Mouse (Mus musculus): ENCODE results near the gene Bmp2.

Bmp2 gene

GRCm38 (mm10) chr2:133552031-133552841 lies at the start of gene Bmp2:
Gene Bmp2, plus strand, starts transcription at chr2:133552159.
- ATAC-seq (ENCODE audit: low TSS enrichment) = peak; percentile 81

- no peak for ATAC-seq (ENCODE audit: low TSS enrichment)
These were observed 46.3 kb upstream of the Bmp2 start for GRCm38 (mm10) chr2:133505678-133506077.

GRCm38 (mm10) chr2:133507045-133507444 lies 44.9 kb upstream of the Bmp2 start:
- no peak for ATAC-seq (ENCODE audit: low TSS enrichment)

- ATAC-seq (ENCODE audit: low TSS enrichment) = no peak
These were observed 42.8 kb upstream of the Bmp2 start for GRCm38 (mm10) chr2:133509141-133509540.

GRCm38 (mm10) chr2:133511011-133511779 lies 40.8 kb upstream of the Bmp2 start:
- ATAC-seq (ENCODE audit: low TSS enrichment) = no peak

- no peak for ATAC-seq (ENCODE audit: low TSS enrichment)
These were observed 35.5 kb upstream of the Bmp2 start for GRCm38 (mm10) chr2:133516331-133517046.

- no peak for ATAC-seq (ENCODE audit: low TSS enrichment)
These were observed 34.1 kb upstream of the Bmp2 start for GRCm38 (mm10) chr2:133517867-133518266.

GRCm38 (mm10) chr2:133521193-133521592 lies 30.8 kb upstream of the Bmp2 start:
- ATAC-seq (ENCODE audit: low TSS enrichment) = no peak

GRCm38 (mm10) chr2:133522121-133522520 lies 29.8 kb upstream of the Bmp2 start:
- ATAC-seq (ENCODE audit: low TSS enrichment) = no peak

- ATAC-seq (ENCODE audit: low TSS enrichment) = no peak
These were observed 26.3 kb upstream of the Bmp2 start for GRCm38 (mm10) chr2:133525621-133526181.

- no peak for ATAC-seq (ENCODE audit: low TSS enrichment)
These were observed 22.6 kb upstream of the Bmp2 start for GRCm38 (mm10) chr2:133529396-133529795.

- no peak for ATAC-seq (ENCODE audit: low TSS enrichment)
These were observed 18.9 kb upstream of the Bmp2 start for GRCm38 (mm10) chr2:133533073-133533472.

- ATAC-seq (ENCODE audit: low TSS enrichment) = no peak
These were observed 16.5 kb upstream of the Bmp2 start for GRCm38 (mm10) chr2:133535481-133535880.

GRCm38 (mm10) chr2:133536812-133537211 lies 15.1 kb upstream of the Bmp2 start:
- ATAC-seq (ENCODE audit: low TSS enrichment) = no peak

GRCm38 (mm10) chr2:133540702-133541101 lies 11.3 kb upstream of the Bmp2 start:
- no peak for ATAC-seq (ENCODE audit: low TSS enrichment)

- peak; percentile 62 for ATAC-seq (ENCODE audit: low TSS enrichment)
These were observed 1.7 kb upstream of the Bmp2 start for GRCm38 (mm10) chr2:133550238-133550682.

GRCm38 (mm10) chr2:133552842-133553465 lies 995 bp downstream of the Bmp2 start:
- ATAC-seq (ENCODE audit: low TSS enrichment) = no peak

GRCm38 (mm10) chr2:133553911-133554285 lies 1.9 kb downstream of the Bmp2 start:
- ATAC-seq (ENCODE audit: low TSS enrichment) = no peak

- ATAC-seq (ENCODE audit: low TSS enrichment) = no peak
These were observed 2.5 kb downstream of the Bmp2 start for GRCm38 (mm10) chr2:133554286-133555021.

- no peak for ATAC-seq (ENCODE audit: low TSS enrichment)
These were observed 12.4 kb downstream of the Bmp2 start for GRCm38 (mm10) chr2:133564248-133564886.

All from frontal cortex, adult (tissue).